Mouse (Mus musculus) adrenal gland, adult 8-10 months (tissue): ENCODE results near the gene Ablim1. TPM values are rescaled to one million over a fixed set of nuclear protein-coding genes. Genes with fewer than 3 reads are reported as not detected.

Source experiments
- DNase-seq: peaks from one replicate; pipeline ENCODE4 v3.0.0; 2022
- total RNA-seq, 4 experiments: library from RNA; stranded (reverse); gene quantifications; 2 replicates each; pipeline ENCODE4 v1.2.4; 2022

Gene Ablim1
- total RNA-seq, 4 experiments from 2014 or later: 31.0 to 43.9 (median 33.1) TPM

GRCm38 (mm10) chr19:57093698-57094004 lies 221.1 kb downstream of the Ablim1 start:
- DNase-seq: no peak

GRCm38 (mm10) chr19:57092958-57093697 lies 221.6 kb downstream of the Ablim1 start:
- DNase-seq: no peak

GRCm38 (mm10) chr19:57091278-57091677 lies 223.4 kb downstream of the Ablim1 start:
- no peak for DNase-seq

- DNase-seq: no peak
Observed at GRCm38 (mm10) chr19:57088804-57089369, 225.8 kb downstream of the Ablim1 start.

- no peak for DNase-seq
Observed at GRCm38 (mm10) chr19:57084520-57085166, 230.1 kb downstream of the Ablim1 start.

- DNase-seq: no peak
Observed at GRCm38 (mm10) chr19:57083887-57084286, 230.8 kb downstream of the Ablim1 start.

GRCm38 (mm10) chr19:57083183-57083555 lies 231.6 kb downstream of the Ablim1 start:
- no peak for DNase-seq

GRCm38 (mm10) chr19:57082454-57083182 lies 232.1 kb downstream of the Ablim1 start:
- no peak for DNase-seq

GRCm38 (mm10) chr19:57081536-57081935 lies 233.2 kb downstream of the Ablim1 start:
- no peak for DNase-seq

- DNase-seq: no peak
Observed at GRCm38 (mm10) chr19:57079606-57079981, 235.1 kb downstream of the Ablim1 start.

GRCm38 (mm10) chr19:57078867-57079605 lies 235.7 kb downstream of the Ablim1 start:
- DNase-seq: no peak

- no peak for DNase-seq
Observed at GRCm38 (mm10) chr19:57077826-57078699, 236.7 kb downstream of the Ablim1 start.

- DNase-seq: no peak
Observed at GRCm38 (mm10) chr19:57073450-57073849, 241.3 kb downstream of the Ablim1 start.

- DNase-seq: no peak
Observed at GRCm38 (mm10) chr19:57072756-57073155, 242.0 kb downstream of the Ablim1 start.

- DNase-seq: no peak
Observed at GRCm38 (mm10) chr19:57067108-57067613, 247.6 kb downstream of the Ablim1 start.

GRCm38 (mm10) chr19:57066313-57066712 lies 248.4 kb downstream of the Ablim1 start:
- peak; percentile 36 for DNase-seq

- DNase-seq: no peak
Observed at GRCm38 (mm10) chr19:57062746-57063145, 252.0 kb downstream of the Ablim1 start.

GRCm38 (mm10) chr19:57059018-57059580 lies 255.6 kb downstream of the Ablim1 start:
- DNase-seq: no peak

GRCm38 (mm10) chr19:57057568-57057967 lies 257.2 kb downstream of the Ablim1 start:
- DNase-seq: no peak

GRCm38 (mm10) chr19:57055215-57056120 lies 259.3 kb downstream of the Ablim1 start:
- DNase-seq: peak; percentile 38
